Mouse (Mus musculus): Measurements from ENCODE around the gene Gm3636. TPM values are rescaled to one million over a fixed set of nuclear protein-coding genes. Genes with fewer than 3 reads are reported as not detected.
"Not testable (repeated sequence)": the region's sequence is repeated elsewhere in the genome, so short reads cannot be mapped to it uniquely, and the experiment has no call there.

Gm3636 gene
- 6.1 and 10.1 TPM in 2 replicates for polyA plus RNA-seq (2015; fragmentation: Nextera tagmentation; extraction: Ambion mirVana)

GRCm38 (mm10) chr14:6742232-6742631 lies at the start of gene Gm3636:
Gm3636 (minus strand) TSS chr14:6742332.
- H3K27ac ChIP-seq (ENCODE audit: low read length); H3K36me3 ChIP-seq (ENCODE audit: control insufficient read depth, insufficient read depth); H3K4me2 ChIP-seq (ENCODE audit: low read depth, low read length); H3K4me1 ChIP-seq (ENCODE audit: control insufficient read depth, insufficient read depth, low read length); H3K27me3 ChIP-seq (ENCODE audit: control insufficient read depth, insufficient read depth, low read length); ATAC-seq (replicated peaks; ENCODE audit: extremely low read depth, insufficient read depth, low FRiP score); H3K9ac ChIP-seq (ENCODE audit: low read length); H3K9me3 ChIP-seq (replicated peaks; ENCODE audit: control insufficient read depth, low read length); H3K4me3 ChIP-seq (ENCODE audit: low read length): not testable (repeated sequence)
- WGBS = no CpG with 5 or more reads among the region's 2 CpGs

- not testable (repeated sequence) for H3K4me3 ChIP-seq (ENCODE audit: low read length); ATAC-seq (replicated peaks; ENCODE audit: extremely low read depth, insufficient read depth, low FRiP score); H3K9ac ChIP-seq (ENCODE audit: low read length); H3K36me3 ChIP-seq (ENCODE audit: control insufficient read depth, insufficient read depth); H3K4me1 ChIP-seq (ENCODE audit: control insufficient read depth, insufficient read depth, low read length); H3K27ac ChIP-seq (ENCODE audit: low read length); H3K4me2 ChIP-seq (ENCODE audit: low read depth, low read length); H3K27me3 ChIP-seq (ENCODE audit: control insufficient read depth, insufficient read depth, low read length); H3K9me3 ChIP-seq (replicated peaks; ENCODE audit: control insufficient read depth, low read length)
- WGBS = no CpG with 5 or more reads among the region's 1 CpGs
Observed at GRCm38 (mm10) chr14:6774311-6774710, 32.2 kb upstream of the Gm3636 start, which contains the start of gene Gm8362. Gm8362 (minus strand) TSS chr14:6774411.

GRCm38 (mm10) chr14:6757231-6757536 lies 15.1 kb upstream of the Gm3636 start:
- H3K4me1 ChIP-seq (ENCODE audit: control insufficient read depth, insufficient read depth, low read length); H3K27me3 ChIP-seq (ENCODE audit: control insufficient read depth, insufficient read depth, low read length); ATAC-seq (replicated peaks; ENCODE audit: extremely low read depth, insufficient read depth, low FRiP score); H3K27ac ChIP-seq (ENCODE audit: low read length); H3K9ac ChIP-seq (ENCODE audit: low read length); H3K4me2 ChIP-seq (ENCODE audit: low read depth, low read length); H3K36me3 ChIP-seq (ENCODE audit: control insufficient read depth, insufficient read depth); H3K9me3 ChIP-seq (replicated peaks; ENCODE audit: control insufficient read depth, low read length): not testable (repeated sequence)
- peak overlapping the region; percentile 47 for H3K4me3 ChIP-seq (ENCODE audit: low read length)
- 0% methylated on average over 4 of the region's 13 CpGs for WGBS

GRCm38 (mm10) chr14:6756384-6757230 lies 14.5 kb upstream of the Gm3636 start:
- peak overlapping the region; percentile 57 for H3K4me2 ChIP-seq (ENCODE audit: low read depth, low read length)
- not testable (repeated sequence) for H3K27me3 ChIP-seq (ENCODE audit: control insufficient read depth, insufficient read depth, low read length); ATAC-seq (replicated peaks; ENCODE audit: extremely low read depth, insufficient read depth, low FRiP score); H3K9me3 ChIP-seq (replicated peaks; ENCODE audit: control insufficient read depth, low read length); H3K4me1 ChIP-seq (ENCODE audit: control insufficient read depth, insufficient read depth, low read length); H3K36me3 ChIP-seq (ENCODE audit: control insufficient read depth, insufficient read depth); H3K27ac ChIP-seq (ENCODE audit: low read length)
- H3K9ac ChIP-seq (ENCODE audit: low read length) = peak overlapping the region; percentile 50
- H3K4me3 ChIP-seq (ENCODE audit: low read length) = peak overlapping the region; percentile 47
- WGBS = 0% methylated on average over 31 of the region's 67 CpGs

GRCm38 (mm10) chr14:6720151-6720550 lies 22.0 kb downstream of the Gm3636 start, which contains the start of gene Gm8050:
Gm8050 (minus strand) TSS chr14:6720251.
- not testable (repeated sequence) for H3K27me3 ChIP-seq (ENCODE audit: control insufficient read depth, insufficient read depth, low read length); H3K4me2 ChIP-seq (ENCODE audit: low read depth, low read length); H3K27ac ChIP-seq (ENCODE audit: low read length); ATAC-seq (replicated peaks; ENCODE audit: extremely low read depth, insufficient read depth, low FRiP score); H3K4me1 ChIP-seq (ENCODE audit: control insufficient read depth, insufficient read depth, low read length); H3K36me3 ChIP-seq (ENCODE audit: control insufficient read depth, insufficient read depth); H3K4me3 ChIP-seq (ENCODE audit: low read length); H3K9ac ChIP-seq (ENCODE audit: low read length); H3K9me3 ChIP-seq (replicated peaks; ENCODE audit: control insufficient read depth, low read length)
- WGBS = no CpG with 5 or more reads among the region's 2 CpGs

Other genes with a start within 250 kb of the Gm3636 start
- not detected in 2 replicates for gene Gm8356, start 205.0 kb downstream of the Gm3636 start, polyA plus RNA-seq (2015; fragmentation: Nextera tagmentation; extraction: Ambion mirVana)
- gene Gm3629, start 151.7 kb downstream of the Gm3636 start, polyA plus RNA-seq (2015; fragmentation: Nextera tagmentation; extraction: Ambion mirVana) = 0.29 and 0.80 TPM in 2 replicates
- 0.26 TPM in 1 of 2 replicates, not detected in the other for gene Gm3460, start 119.9 kb downstream of the Gm3636 start, polyA plus RNA-seq (2015; fragmentation: Nextera tagmentation; extraction: Ambion mirVana)
- not detected in 2 replicates for gene Gm10251, start 58.2 kb downstream of the Gm3636 start, polyA plus RNA-seq (2015; fragmentation: Nextera tagmentation; extraction: Ambion mirVana)
- not detected in 2 replicates for gene Gm8050, start 22.1 kb downstream of the Gm3636 start, polyA plus RNA-seq (2015; fragmentation: Nextera tagmentation; extraction: Ambion mirVana)
- not detected in 2 replicates for gene Gm8362, start 32.1 kb upstream of the Gm3636 start, polyA plus RNA-seq (2015; fragmentation: Nextera tagmentation; extraction: Ambion mirVana)
- gene Gm3642, start 98.0 kb upstream of the Gm3636 start, polyA plus RNA-seq (2015; fragmentation: Nextera tagmentation; extraction: Ambion mirVana) = not detected in 2 replicates
- gene Gm3667, start 147.6 kb upstream of the Gm3636 start, polyA plus RNA-seq (2015; fragmentation: Nextera tagmentation; extraction: Ambion mirVana) = 0.56 and 0.67 TPM in 2 replicates
- not detected in 2 replicates for gene Gm6356, start 231.5 kb upstream of the Gm3636 start, polyA plus RNA-seq (2015; fragmentation: Nextera tagmentation; extraction: Ambion mirVana)